Mouse (Mus musculus) liver, embryonic 15.5 days (tissue): Measurements from ENCODE around the gene Gm20388. TPM values are rescaled to one million over a fixed set of nuclear protein-coding genes. Genes with fewer than 3 reads are reported as not detected.

Experiments used
- ATAC-seq: fragments of 200-750 bp; cut with Nextera tagmentation; 2 replicates; pipeline ENCODE4 v1.8.0; 2017; ENCODE audit warnings: moderate number of reproducible peaks, mild to moderate bottlenecking, moderate library complexity; ENCODE audit not compliant: insufficient read depth
- H3K27ac ChIP-seq: fragments of 300-500 bp; sonication (generic); replicated peaks from 2 replicates; pipeline ENCODE4 v1.5.1; 2015; ENCODE audit warnings: mild to moderate bottlenecking, inconsistent platforms
- H3K27me3 ChIP-seq: fragments of 300-500 bp; sonication (generic); 2 replicates; pipeline ENCODE4 v1.6.1; 2015; ENCODE audit warnings: mild to moderate bottlenecking, inconsistent platforms
- H3K36me3 ChIP-seq: fragments of 300-500 bp; sonication (generic); replicated peaks from 2 replicates; pipeline ENCODE4 v1.6.1; 2015; ENCODE audit warnings: moderate library complexity, mild to moderate bottlenecking, inconsistent platforms
- H3K4me1 ChIP-seq: fragments of 300-500 bp; sonication (generic); replicated peaks from 2 replicates; pipeline ENCODE4 v1.6.1; 2015; ENCODE audit warnings: inconsistent platforms
- H3K4me2 ChIP-seq: fragments of 300-500 bp; sonication (generic); 2 replicates; pipeline ENCODE4 v1.6.1; 2015; ENCODE audit warnings: moderate library complexity, mild to moderate bottlenecking, inconsistent platforms
- H3K4me3 ChIP-seq: fragments of 300-500 bp; sonication (generic); replicated peaks from 2 replicates; pipeline ENCODE4 v1.5.1; 2015; ENCODE audit warnings: mild to moderate bottlenecking, inconsistent platforms
- H3K9ac ChIP-seq: fragments of 300-500 bp; sonication (generic); 2 replicates; pipeline ENCODE4 v1.6.1; 2015; ENCODE audit warnings: moderate library complexity, mild to moderate bottlenecking, inconsistent platforms
- H3K9me3 ChIP-seq: fragments of 300-500 bp; sonication (generic); replicated peaks from 2 replicates; pipeline ENCODE4 v1.6.1; 2016; ENCODE audit warnings: inconsistent platforms
- WGBS: fragments of 180-500 bp; shearing (Covaris S2); methylation state at CpG from one replicate; pipeline ENCODE4 v1.1.7; 2015; ENCODE audit warnings: mixed read lengths; ENCODE audit not compliant: insufficient replicate concordance; 5-methylcytosine and 5-hydroxymethylcytosine counted together
- polyA plus RNA-seq: library from polyadenylated mRNA; unstranded; fragments of >200 nt; fragmentation: Nextera tagmentation; extraction: Ambion mirVana; gene quantifications from 2 replicates; pipeline ENCODE4 v1.2.1, GENCODE M21; 2015

The Gm20388 gene
- polyA plus RNA-seq, 1 experiment from 2014 or later = not detected

DNA sequence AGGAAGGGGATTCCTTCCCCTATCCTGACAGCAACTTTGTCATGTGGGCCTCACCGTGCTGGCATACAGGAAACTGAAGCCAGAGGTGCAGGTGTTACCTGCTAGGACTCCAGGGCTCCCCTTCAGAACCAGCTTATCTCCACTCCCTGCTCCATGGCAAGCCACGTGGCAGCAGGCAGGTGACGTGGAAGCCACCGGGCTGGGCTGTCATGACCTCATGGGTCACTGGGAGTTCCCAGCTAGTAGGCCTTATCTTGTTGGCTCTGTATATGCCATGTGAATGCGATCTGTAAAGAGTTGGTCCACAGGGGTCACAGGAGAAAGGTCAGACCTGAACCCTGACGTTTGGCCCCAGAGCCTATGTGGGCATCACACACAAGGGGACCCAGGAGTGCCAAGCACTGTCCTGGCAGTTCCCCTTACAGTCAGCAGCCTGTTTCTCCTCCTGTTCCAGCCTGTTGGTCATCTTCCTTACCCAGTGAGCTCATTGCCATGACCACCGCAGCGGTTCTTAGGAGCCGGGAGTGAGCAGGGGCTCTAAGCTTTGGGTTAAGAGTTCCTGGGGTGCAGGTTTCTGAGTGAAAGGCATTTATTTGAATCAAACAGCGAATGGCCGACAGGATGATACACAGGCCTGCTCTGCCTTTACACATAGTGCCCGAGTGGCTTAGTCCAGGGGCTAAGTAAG lies 2419.9 kb downstream of the Gm20388 start:
- H3K4me3 ChIP-seq = peak overlapping the region; percentile 28
- peak overlapping the region; percentile 95 for H3K27ac ChIP-seq
- H3K9ac ChIP-seq = peak overlapping the region; percentile 56

DNA sequence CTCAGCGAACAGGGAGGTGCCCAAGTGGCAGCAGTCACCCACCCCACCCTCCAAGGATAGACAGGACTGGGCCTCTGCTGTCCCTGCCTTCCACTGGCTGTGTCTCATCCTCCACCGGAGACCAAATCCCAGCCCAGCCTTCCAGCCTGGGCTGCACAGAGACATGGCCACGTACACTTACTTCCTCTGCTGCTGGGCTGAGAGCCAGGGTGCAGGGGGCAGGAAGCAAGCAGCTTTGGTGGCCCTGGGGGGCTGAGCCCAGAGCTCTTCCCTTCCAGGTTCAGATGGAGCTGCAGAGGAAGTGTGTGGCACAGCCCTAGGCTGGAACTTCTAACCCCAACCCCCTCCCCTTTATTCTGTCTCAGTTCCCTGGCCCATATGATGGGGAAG lies 2420.5 kb downstream of the Gm20388 start:
- H3K4me2 ChIP-seq = peak overlapping the region; percentile 57
- no peaks in the 10 kb centered on the region for H3K27me3 ChIP-seq
- H3K9ac ChIP-seq = peak overlapping the region; percentile 56; the same call in 1 of the 2 replicates
- H3K4me1 ChIP-seq = peaks cover 78% of the 10 kb centered on the region
- H3K36me3 ChIP-seq = peaks cover 97% of the 10 kb centered on the region
- no peak for ATAC-seq
- H3K9me3 ChIP-seq = peaks cover 10% of the 10 kb centered on the region
- no peak overlapping the region for H3K4me3 ChIP-seq
- peak overlapping the region; percentile 95 for H3K27ac ChIP-seq
- 64% methylated on average over 3 of the region's 3 CpGs for WGBS

More for the DNA sequence above, 2419.9 kb downstream of the Gm20388 start:
- Histone ChIP-seq H3K27me3 (no peaks in the 10 kb centered on the region), H3K4me1 (peaks cover 79% of the 10 kb centered on the region), H3K4me2 (peak overlapping the region; percentile 57), H3K36me3 (peaks cover 97% of the 10 kb centered on the region), H3K9me3 (peaks cover 5% of the 10 kb centered on the region)
- ATAC-seq = peak; percentile 70
- WGBS = 50% methylated on average over 12 of the region's 12 CpGs

DNA sequence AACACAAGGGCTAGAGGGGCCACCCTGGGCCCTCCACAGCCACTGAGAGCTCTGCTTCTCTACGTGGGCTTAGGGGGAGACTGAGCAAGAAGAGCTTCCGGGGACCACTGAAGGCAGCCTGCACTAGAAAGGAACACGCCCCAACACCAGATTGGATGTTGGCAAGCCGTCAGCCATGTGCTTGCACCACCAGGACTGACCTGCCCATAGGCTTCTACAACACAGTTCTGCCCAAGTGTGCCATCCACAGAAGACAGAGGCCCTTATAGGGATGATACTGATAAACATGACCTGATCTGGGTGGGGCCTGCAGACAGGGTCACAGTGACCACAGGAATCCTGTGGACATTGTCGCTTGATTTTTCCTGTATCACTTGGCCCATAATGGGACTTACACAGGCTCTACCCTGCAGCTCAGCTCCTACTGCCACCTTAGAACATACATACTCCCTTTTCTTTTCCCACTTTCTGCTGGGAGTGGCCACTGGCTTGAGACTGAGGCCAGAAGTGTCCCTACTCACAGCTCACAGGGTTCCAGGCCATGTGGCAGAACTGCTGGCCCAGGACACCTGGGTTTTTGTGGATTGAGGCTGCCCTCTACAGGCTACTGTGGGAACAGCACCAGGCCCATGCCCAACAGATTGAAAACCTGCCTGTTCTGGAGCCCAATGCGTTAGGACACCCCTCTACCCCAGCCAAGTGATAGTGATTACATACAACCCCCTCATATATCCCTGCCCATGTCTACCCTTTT lies 2422.3 kb downstream of the Gm20388 start:
- H3K27ac ChIP-seq = peak overlapping the region; percentile 38
- no peaks in the 10 kb centered on the region for H3K27me3 ChIP-seq
- H3K4me2 ChIP-seq = no peak overlapping the region
- peaks cover 73% of the 10 kb centered on the region for H3K4me1 ChIP-seq
- H3K9ac ChIP-seq = no peak overlapping the region
- no peak overlapping the region for H3K4me3 ChIP-seq
- 72% methylated on average over 6 of the region's 6 CpGs for WGBS
- H3K36me3 ChIP-seq = peaks cover 97% of the 10 kb centered on the region
- peaks cover 18% of the 10 kb centered on the region for H3K9me3 ChIP-seq
- no peak for ATAC-seq

DNA sequence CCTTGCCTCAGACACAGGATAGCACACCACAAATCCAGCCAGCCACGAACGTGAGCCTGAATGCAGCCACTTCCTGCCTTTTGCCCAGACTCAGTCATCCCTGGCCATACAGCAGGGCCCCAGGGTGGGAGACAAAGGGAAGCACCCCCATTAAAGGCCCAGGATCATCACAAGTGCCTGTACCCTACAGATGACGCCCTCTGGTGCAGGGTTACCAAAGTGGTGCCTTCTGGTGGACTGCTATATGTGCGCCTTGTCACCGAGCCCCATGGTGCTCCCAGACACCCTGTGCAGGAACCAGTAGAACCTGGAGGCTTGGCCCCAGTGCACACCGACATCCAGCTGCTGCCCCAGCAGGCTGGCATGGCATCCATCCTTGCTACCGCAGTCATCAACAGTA lies 2422.9 kb downstream of the Gm20388 start:
- no peak for ATAC-seq
- H3K4me1 ChIP-seq = peaks cover 73% of the 10 kb centered on the region
- peaks cover 97% of the 10 kb centered on the region for H3K36me3 ChIP-seq
- peaks cover 18% of the 10 kb centered on the region for H3K9me3 ChIP-seq
- H3K27me3 ChIP-seq = no peaks in the 10 kb centered on the region
- no peak overlapping the region for H3K4me2 ChIP-seq
- no peak overlapping the region for H3K4me3 ChIP-seq
- H3K9ac ChIP-seq = no peak overlapping the region
- no peak overlapping the region for H3K27ac ChIP-seq
- 90% methylated on average over 7 of the region's 7 CpGs for WGBS

DNA sequence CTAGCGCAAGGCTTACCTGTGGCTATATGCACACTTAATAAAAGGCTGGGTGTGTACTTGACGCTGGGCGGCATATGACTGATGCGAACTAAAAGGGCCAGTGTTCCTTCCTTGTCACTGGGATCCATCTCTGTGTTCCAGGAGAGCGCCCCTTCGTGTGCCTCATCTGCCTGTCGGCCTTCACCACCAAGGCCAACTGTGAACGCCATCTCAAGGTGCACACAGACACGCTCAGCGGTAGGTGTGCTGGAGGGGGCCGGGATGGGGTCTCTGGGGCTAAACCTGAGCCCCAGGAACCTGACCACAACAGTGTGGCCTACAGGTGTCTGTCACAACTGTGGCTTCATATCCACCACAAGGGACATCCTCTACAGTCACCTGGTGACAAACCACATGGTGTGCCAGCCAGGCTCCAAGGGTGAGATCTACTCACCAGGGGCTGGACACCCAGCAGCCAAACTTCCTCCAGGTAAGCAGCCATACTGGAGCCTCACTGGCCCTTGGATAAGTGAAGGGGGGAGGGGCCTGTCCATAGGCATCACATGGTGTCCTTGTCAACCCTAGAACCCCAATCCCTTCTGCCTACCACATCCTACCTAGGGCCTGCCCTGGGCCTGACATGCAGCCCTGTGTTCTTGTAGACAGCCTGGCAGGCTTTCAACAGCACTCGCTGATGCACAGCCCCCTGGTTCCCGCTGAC lies 2424.3 kb downstream of the Gm20388 start:
- H3K36me3 ChIP-seq = peaks cover 99% of the 10 kb centered on the region
- H3K9me3 ChIP-seq = peaks cover 18% of the 10 kb centered on the region
- ATAC-seq = no peak
- H3K4me3 ChIP-seq = no peak overlapping the region
- H3K9ac ChIP-seq = no peak overlapping the region
- WGBS = 96% methylated on average over 13 of the region's 13 CpGs
- no peak overlapping the region for H3K27ac ChIP-seq
- H3K4me2 ChIP-seq = no peak overlapping the region
- peaks cover 72% of the 10 kb centered on the region for H3K4me1 ChIP-seq
- H3K27me3 ChIP-seq = no peaks in the 10 kb centered on the region

DNA sequence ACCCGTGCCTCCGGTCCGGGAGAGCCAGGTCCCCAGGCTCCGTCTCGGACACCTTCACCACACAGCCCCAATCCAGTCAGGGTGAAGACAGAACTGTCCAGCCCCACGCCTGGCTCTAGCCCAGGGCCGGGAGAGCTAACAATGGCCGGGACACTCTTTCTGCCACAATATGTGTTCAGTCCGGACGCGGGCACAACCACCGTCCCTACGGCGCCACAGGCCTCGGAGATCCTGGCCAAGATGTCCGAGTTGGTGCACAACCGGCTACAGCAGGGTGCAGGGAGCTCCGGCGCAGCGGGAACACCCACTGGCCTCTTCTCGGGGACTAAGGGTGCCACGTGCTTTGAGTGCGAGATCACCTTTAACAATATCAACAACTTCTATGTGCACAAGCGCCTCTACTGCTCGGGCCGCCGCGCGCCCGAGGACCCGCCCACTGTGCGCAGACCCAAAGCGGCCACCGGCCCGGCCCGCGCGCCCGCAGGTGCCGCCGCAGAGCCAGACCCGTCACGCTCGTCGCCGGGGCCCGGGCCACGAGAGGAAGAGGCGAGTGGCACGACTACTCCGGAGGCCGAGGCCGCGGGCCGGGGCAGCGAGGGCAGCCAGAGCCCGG lies 2425.1 kb downstream of the Gm20388 start:
- 0 out of 2 replicates have a peak overlapping the region, but pooled peaks have one; percentile 7 for H3K4me3 ChIP-seq
- WGBS = 86% methylated on average over 57 of the region's 57 CpGs
- peaks cover 93% of the 10 kb centered on the region for H3K36me3 ChIP-seq
- peaks cover 18% of the 10 kb centered on the region for H3K9me3 ChIP-seq
- ATAC-seq = no peak
- H3K4me1 ChIP-seq = peaks cover 68% of the 10 kb centered on the region
- no peaks in the 10 kb centered on the region for H3K27me3 ChIP-seq
- peak overlapping the region; percentile 33; the same call in 1 of the 2 replicates for H3K4me2 ChIP-seq
- no peak overlapping the region for H3K27ac ChIP-seq
- no peak overlapping the region for H3K9ac ChIP-seq

DNA sequence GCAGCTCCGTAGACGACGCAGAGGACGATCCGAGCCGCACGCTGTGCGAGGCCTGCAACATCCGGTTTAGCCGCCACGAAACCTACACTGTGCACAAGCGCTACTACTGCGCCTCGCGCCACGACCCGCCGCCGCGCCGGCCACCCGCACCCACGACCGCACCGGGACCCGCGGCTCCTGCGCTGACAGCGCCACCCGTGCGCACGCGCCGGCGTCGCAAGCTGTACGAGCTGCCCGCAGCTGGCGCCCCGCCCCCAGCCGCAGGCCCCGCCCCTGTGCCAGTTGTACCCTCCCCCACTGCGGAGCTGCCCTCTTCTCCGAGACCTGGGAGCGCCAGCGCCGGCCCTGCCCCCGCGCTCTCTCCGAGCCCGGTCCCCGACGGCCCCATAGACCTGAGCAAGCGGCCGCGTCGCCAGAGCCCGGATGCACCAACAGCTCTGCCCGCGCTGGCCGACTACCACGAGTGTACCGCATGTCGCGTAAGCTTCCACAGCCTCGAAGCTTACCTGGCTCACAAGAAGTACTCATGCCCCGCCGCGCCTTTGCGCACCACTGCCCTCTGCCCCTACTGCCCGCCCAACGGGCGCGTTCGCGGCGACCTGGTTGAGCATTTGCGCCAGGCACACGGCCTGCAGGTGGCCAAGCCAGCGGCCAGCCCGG lies 2425.7 kb downstream of the Gm20388 start:
- Histone ChIP-seq H3K4me3 (0 out of 2 replicates have a peak overlapping the region, but pooled peaks have one; percentile 7), H3K27me3 (no peaks in the 10 kb centered on the region), H3K4me1 (peaks cover 68% of the 10 kb centered on the region), H3K4me2 (peak overlapping the region; percentile 33; the same call in 1 of the 2 replicates), H3K9me3 (peaks cover 18% of the 10 kb centered on the region), H3K27ac (no peak overlapping the region), H3K36me3 (peaks cover 86% of the 10 kb centered on the region), H3K9ac (no peak overlapping the region)
- no peak for ATAC-seq
- WGBS = 82% methylated on average over 81 of the region's 81 CpGs

DNA sequence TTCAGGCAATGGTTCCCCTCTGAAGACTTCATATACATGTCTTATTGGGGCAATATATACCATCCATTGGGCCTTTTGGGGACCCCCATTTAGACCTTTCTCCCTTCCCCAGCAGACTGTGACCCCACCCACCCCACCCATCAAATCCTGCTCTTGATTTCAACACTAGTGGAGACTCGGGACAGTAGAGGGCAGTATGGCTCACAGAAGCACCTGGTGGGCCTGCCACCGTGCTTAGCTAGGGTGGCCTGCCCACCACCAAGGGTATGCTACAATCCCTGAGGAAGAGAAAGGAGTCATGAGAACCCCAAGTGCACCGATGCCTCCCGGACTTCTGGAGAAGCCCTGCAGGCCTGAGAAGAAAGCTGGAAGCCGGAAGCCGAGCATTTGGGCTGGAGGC lies 2428.2 kb downstream of the Gm20388 start:
- H3K4me3 ChIP-seq = no peak overlapping the region
- no peak for ATAC-seq
- peaks cover 21% of the 10 kb centered on the region for H3K27me3 ChIP-seq
- no peak overlapping the region for H3K9ac ChIP-seq
- H3K9me3 ChIP-seq = peaks cover 18% of the 10 kb centered on the region
- peaks cover 72% of the 10 kb centered on the region for H3K4me1 ChIP-seq
- H3K27ac ChIP-seq = no peak overlapping the region
- H3K36me3 ChIP-seq = peaks cover 63% of the 10 kb centered on the region
- H3K4me2 ChIP-seq = no peak overlapping the region
- WGBS = 76% methylated on average over 6 of the region's 6 CpGs

DNA sequence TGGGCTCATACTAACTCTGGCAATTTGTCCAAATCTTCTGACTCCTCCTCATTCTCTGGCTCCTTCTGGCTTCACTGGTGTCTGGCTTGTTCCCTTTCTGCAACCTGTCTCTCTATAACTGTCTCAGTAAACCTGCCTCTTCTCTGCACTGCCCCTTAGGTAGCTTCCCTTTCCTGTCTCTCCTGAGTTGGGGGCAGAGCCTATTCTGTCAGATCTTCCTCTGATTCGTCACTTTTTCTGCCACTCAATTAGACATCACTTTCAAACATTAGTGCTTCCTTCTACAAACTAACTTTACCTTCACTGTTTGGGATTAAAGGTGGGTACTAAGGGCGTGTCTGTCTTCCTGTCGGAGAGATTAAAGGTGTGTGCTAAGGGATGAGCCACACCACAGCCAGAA lies 2430.1 kb downstream of the Gm20388 start:
- no peak overlapping the region for H3K4me3 ChIP-seq
- peaks cover 12% of the 10 kb centered on the region for H3K9me3 ChIP-seq
- H3K36me3 ChIP-seq = peaks cover 44% of the 10 kb centered on the region
- WGBS = 77% methylated on average over 3 of the region's 3 CpGs
- peak overlapping the region; percentile 45; the same call in 1 of the 2 replicates for H3K27ac ChIP-seq
- H3K4me2 ChIP-seq = no peak overlapping the region
- no peak overlapping the region for H3K9ac ChIP-seq
- H3K4me1 ChIP-seq = peaks cover 90% of the 10 kb centered on the region
- no peak for ATAC-seq
- peaks cover 21% of the 10 kb centered on the region for H3K27me3 ChIP-seq

DNA sequence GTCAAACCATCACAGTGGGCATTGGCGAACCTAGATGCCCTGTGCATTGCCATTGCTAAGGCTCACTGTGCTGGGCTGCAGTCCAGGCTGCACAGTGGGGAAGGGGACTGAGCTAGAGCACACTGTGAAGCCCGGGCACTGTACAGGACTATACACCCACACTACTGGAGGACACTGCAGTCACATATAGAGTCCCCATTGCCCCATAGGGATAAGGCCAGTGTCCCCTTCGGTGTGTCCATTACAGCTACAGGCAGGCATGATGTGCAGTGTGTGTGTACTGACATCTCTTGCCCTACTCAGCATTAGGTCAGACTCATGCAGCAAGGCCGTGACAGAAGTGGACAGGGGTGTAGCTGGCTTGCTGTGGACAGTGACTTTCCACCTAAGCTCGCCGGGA lies 2431.1 kb downstream of the Gm20388 start:
- peaks cover 1% of the 10 kb centered on the region; the same call in 1 of the 2 replicates for H3K9me3 ChIP-seq
- no peak overlapping the region for H3K9ac ChIP-seq
- H3K4me1 ChIP-seq = peaks cover 83% of the 10 kb centered on the region
- no peak overlapping the region for H3K4me2 ChIP-seq
- ATAC-seq = 0 out of 2 replicates have a peak, but pooled peaks have one; percentile 3
- no peak overlapping the region for H3K4me3 ChIP-seq
- H3K27me3 ChIP-seq = peaks cover 21% of the 10 kb centered on the region
- peak overlapping the region; percentile 19; the same call in 1 of the 2 replicates for H3K27ac ChIP-seq
- peaks cover 33% of the 10 kb centered on the region for H3K36me3 ChIP-seq
- 53% methylated on average over 6 of the region's 6 CpGs for WGBS
